Mouse (Mus musculus): ENCODE measurements around the gene D930020B18Rik.

D930020B18Rik gene

GRCm38 (mm10) chr10:121705399-121706163 lies 64.2 kb downstream of the D930020B18Rik start:
- no peak for DNase-seq

- no peak for DNase-seq
These were observed 75.5 kb downstream of the D930020B18Rik start for GRCm38 (mm10) chr10:121716862-121717261.

- no peak for DNase-seq
These were observed 77.7 kb downstream of the D930020B18Rik start for GRCm38 (mm10) chr10:121718896-121719585.

- no peak for DNase-seq
These were observed 79.3 kb downstream of the D930020B18Rik start for GRCm38 (mm10) chr10:121720701-121721100.

GRCm38 (mm10) chr10:121726505-121726904 lies 85.1 kb downstream of the D930020B18Rik start:
- no peak for DNase-seq

- DNase-seq = no peak
These were observed 85.8 kb downstream of the D930020B18Rik start for GRCm38 (mm10) chr10:121727151-121727550.

- DNase-seq = no peak
These were observed 86.8 kb downstream of the D930020B18Rik start for GRCm38 (mm10) chr10:121728226-121728625.

- no peak for DNase-seq
These were observed 89.8 kb downstream of the D930020B18Rik start for GRCm38 (mm10) chr10:121731048-121731725.

GRCm38 (mm10) chr10:121732542-121732941 lies 91.2 kb downstream of the D930020B18Rik start:
- DNase-seq = no peak

- DNase-seq = no peak
These were observed 95.9 kb downstream of the D930020B18Rik start for GRCm38 (mm10) chr10:121737256-121737655.

- peak; percentile 93 for DNase-seq
These were observed 98.4 kb downstream of the D930020B18Rik start, which contains the start of gene BC048403 for GRCm38 (mm10) chr10:121739548-121740505. TSS of gene BC048403 (plus strand) at chr10:121739937.

- peak; percentile 43 for DNase-seq
These were observed 100.9 kb downstream of the D930020B18Rik start for GRCm38 (mm10) chr10:121742336-121742735.

Data from embryo, embryonic 11 days (tissue).